Mouse (Mus musculus): ENCODE data around the gene Mef2a. TPM values are rescaled to one million over a fixed set of nuclear protein-coding genes. Genes with fewer than 3 reads are reported as not detected.

The Mef2a gene
- polyA plus RNA-seq, 1 experiment: 66.6 TPM

GRCm38 (mm10) chr7:67243121-67243893, 129.4 kb downstream of the Mef2a start:
- Histone ChIP-seq H3K36me3 (ENCODE audit: control insufficient read depth, insufficient read depth, low read length) (peaks cover 35% of the 10 kb centered on the region), H3K27ac (ENCODE audit: control insufficient read depth, insufficient read depth, low read length) (no peak overlapping the region), H3K4me1 (replicated peaks; ENCODE audit: control insufficient read depth, insufficient read depth, low read length) (peaks cover 5% of the 10 kb centered on the region), H3K27me3 (ENCODE audit: control insufficient read depth, insufficient read depth, low read length) (no peaks in the 10 kb centered on the region), H3K4me3 (ENCODE audit: control insufficient read depth, insufficient read depth, low read length) (no peak overlapping the region)
- DNase-seq: no peak
- TF ChIP-seq POLR2A (IDR thresholded peaks at IDR 0.05; ENCODE audit: control insufficient read depth, extremely low read depth, insufficient read depth, low read length, poor library complexity) (no peak), CTCF (IDR thresholded peaks at IDR 0.05; ENCODE audit: borderline replicate concordance, control insufficient read depth, extremely low read depth, insufficient read depth, low read length, poor library complexity) (no peak)
- WGBS: 63% methylated on average over 2 of the region's 2 CpGs

GRCm38 (mm10) chr7:67241969-67242368, 130.7 kb downstream of the Mef2a start:
- DNase-seq: no peak
- H3K36me3 ChIP-seq (ENCODE audit: control insufficient read depth, insufficient read depth, low read length): peaks cover 33% of the 10 kb centered on the region
- H3K4me3 ChIP-seq (ENCODE audit: control insufficient read depth, insufficient read depth, low read length): no peak overlapping the region
- no peak overlapping the region for H3K27ac ChIP-seq (ENCODE audit: control insufficient read depth, insufficient read depth, low read length)
- WGBS: 93% methylated on average over 3 of the region's 3 CpGs
- peaks cover 5% of the 10 kb centered on the region for H3K4me1 ChIP-seq (replicated peaks; ENCODE audit: control insufficient read depth, insufficient read depth, low read length)
- H3K27me3 ChIP-seq (ENCODE audit: control insufficient read depth, insufficient read depth, low read length): no peaks in the 10 kb centered on the region
- TF ChIP-seq CTCF (IDR thresholded peaks at IDR 0.05; ENCODE audit: borderline replicate concordance, control insufficient read depth, extremely low read depth, insufficient read depth, low read length, poor library complexity) (no peak), POLR2A (IDR thresholded peaks at IDR 0.05; ENCODE audit: control insufficient read depth, extremely low read depth, insufficient read depth, low read length, poor library complexity) (no peak)

- no peak overlapping the region for H3K27ac ChIP-seq (ENCODE audit: control insufficient read depth, insufficient read depth, low read length)
- DNase-seq: no peak
- peaks cover 65% of the 10 kb centered on the region for H3K36me3 ChIP-seq (ENCODE audit: control insufficient read depth, insufficient read depth, low read length)
- 5% methylated on average over 2 of the region's 2 CpGs for WGBS
- H3K4me1 ChIP-seq (replicated peaks; ENCODE audit: control insufficient read depth, insufficient read depth, low read length): peaks cover 5% of the 10 kb centered on the region
- H3K27me3 ChIP-seq (ENCODE audit: control insufficient read depth, insufficient read depth, low read length): no peaks in the 10 kb centered on the region
- TF ChIP-seq CTCF (IDR thresholded peaks at IDR 0.05; ENCODE audit: borderline replicate concordance, control insufficient read depth, extremely low read depth, insufficient read depth, low read length, poor library complexity): no peak
- TF ChIP-seq POLR2A (IDR thresholded peaks at IDR 0.05; ENCODE audit: control insufficient read depth, extremely low read depth, insufficient read depth, low read length, poor library complexity): no peak
- no peak overlapping the region for H3K4me3 ChIP-seq (ENCODE audit: control insufficient read depth, insufficient read depth, low read length)
Observed at GRCm38 (mm10) chr7:67237752-67238151, 134.9 kb downstream of the Mef2a start.

GRCm38 (mm10) chr7:67236351-67236750, 136.3 kb downstream of the Mef2a start:
- no peak overlapping the region for H3K4me3 ChIP-seq (ENCODE audit: control insufficient read depth, insufficient read depth, low read length)
- peaks cover 72% of the 10 kb centered on the region for H3K36me3 ChIP-seq (ENCODE audit: control insufficient read depth, insufficient read depth, low read length)
- TF ChIP-seq CTCF (IDR thresholded peaks at IDR 0.05; ENCODE audit: borderline replicate concordance, control insufficient read depth, extremely low read depth, insufficient read depth, low read length, poor library complexity): no peak
- no peak for TF ChIP-seq POLR2A (IDR thresholded peaks at IDR 0.05; ENCODE audit: control insufficient read depth, extremely low read depth, insufficient read depth, low read length, poor library complexity)
- no peak overlapping the region for H3K27ac ChIP-seq (ENCODE audit: control insufficient read depth, insufficient read depth, low read length)
- peaks cover 5% of the 10 kb centered on the region for H3K4me1 ChIP-seq (replicated peaks; ENCODE audit: control insufficient read depth, insufficient read depth, low read length)
- no peaks in the 10 kb centered on the region for H3K27me3 ChIP-seq (ENCODE audit: control insufficient read depth, insufficient read depth, low read length)
- 98% methylated on average over 2 of the region's 2 CpGs for WGBS
- DNase-seq: no peak

- Histone ChIP-seq H3K27me3 (ENCODE audit: control insufficient read depth, insufficient read depth, low read length) (no peaks in the 10 kb centered on the region), H3K4me3 (ENCODE audit: control insufficient read depth, insufficient read depth, low read length) (no peak overlapping the region), H3K4me1 (replicated peaks; ENCODE audit: control insufficient read depth, insufficient read depth, low read length) (peaks cover 3% of the 10 kb centered on the region), H3K27ac (ENCODE audit: control insufficient read depth, insufficient read depth, low read length) (no peak overlapping the region), H3K36me3 (ENCODE audit: control insufficient read depth, insufficient read depth, low read length) (peaks cover 66% of the 10 kb centered on the region)
- 88% methylated on average over 8 of the region's 8 CpGs for WGBS
- no peak for TF ChIP-seq POLR2A (IDR thresholded peaks at IDR 0.05; ENCODE audit: control insufficient read depth, extremely low read depth, insufficient read depth, low read length, poor library complexity)
- TF ChIP-seq CTCF (IDR thresholded peaks at IDR 0.05; ENCODE audit: borderline replicate concordance, control insufficient read depth, extremely low read depth, insufficient read depth, low read length, poor library complexity): no peak
- DNase-seq: no peak
Observed at GRCm38 (mm10) chr7:67234797-67235196, 137.9 kb downstream of the Mef2a start.

- Histone ChIP-seq H3K36me3 (ENCODE audit: control insufficient read depth, insufficient read depth, low read length) (peaks cover 52% of the 10 kb centered on the region), H3K4me1 (replicated peaks; ENCODE audit: control insufficient read depth, insufficient read depth, low read length) (no peaks in the 10 kb centered on the region), H3K4me3 (ENCODE audit: control insufficient read depth, insufficient read depth, low read length) (no peak overlapping the region), H3K27me3 (ENCODE audit: control insufficient read depth, insufficient read depth, low read length) (no peaks in the 10 kb centered on the region), H3K27ac (ENCODE audit: control insufficient read depth, insufficient read depth, low read length) (no peak overlapping the region)
- no peak for DNase-seq
- TF ChIP-seq POLR2A (IDR thresholded peaks at IDR 0.05; ENCODE audit: control insufficient read depth, extremely low read depth, insufficient read depth, low read length, poor library complexity) (no peak), CTCF (IDR thresholded peaks at IDR 0.05; ENCODE audit: borderline replicate concordance, control insufficient read depth, extremely low read depth, insufficient read depth, low read length, poor library complexity) (no peak)
- WGBS: 96% methylated on average over 14 of the region's 14 CpGs
Observed at GRCm38 (mm10) chr7:67232504-67232903, 140.2 kb downstream of the Mef2a start.
